Mouse (Mus musculus) B cell, adult (primary cell): ENCODE measurements around the gene L3mbtl1. TPM values are rescaled to one million over a fixed set of nuclear protein-coding genes. Genes with fewer than 3 reads are reported as not detected.

Experiments
- total RNA-seq: library from RNA; stranded (reverse); gene quantifications from 4 replicates; pipeline ENCODE4 v1.2.4, GENCODE M21; 2023; ENCODE audit not compliant: inconsistent age

The L3mbtl1 gene
- 1.6 to 3.7 TPM (median 2.2 TPM) in 3 of 4 replicates, not detected in the other for total RNA-seq

GRCm38 (mm10) chr2:162943148-162943846 is at the start of gene L3mbtl1:
TSS of gene L3mbtl1 (plus strand) at chr2:162943472.

GRCm38 (mm10) chr2:162931123-162931673 is 12.1 kb upstream of the L3mbtl1 start, which contains the start of gene Srsf6:
TSS of gene Srsf6 (plus strand) at chr2:162931528.

GRCm38 (mm10) chr2:162987218-162987617 is 43.9 kb downstream of the L3mbtl1 start, which contains the start of gene Sgk2:
TSS of gene Sgk2 (plus strand) at chr2:162987330.

GRCm38 (mm10) chr2:163016916-163017743 is 73.9 kb downstream of the L3mbtl1 start, which contains the start of gene Ift52:
TSS of gene Ift52 (plus strand) at chr2:163017354.

Other genes starting within 250 kb of the L3mbtl1 start
- gene Srsf6, start 11.9 kb upstream of the L3mbtl1 start, total RNA-seq: 396 to 416 TPM (median 404 TPM) in 4 replicates
- not detected in 4 replicates for gene Sgk2, start 43.9 kb downstream of the L3mbtl1 start, total RNA-seq
- 28.1 to 35.1 TPM (median 34.2 TPM) in 4 replicates for gene Ift52, start 73.9 kb downstream of the L3mbtl1 start, total RNA-seq
- 3.8 to 6.0 TPM (median 5.6 TPM) in 4 replicates for gene Mybl2, start 111.2 kb downstream of the L3mbtl1 start, total RNA-seq
- not detected in 4 replicates for gene Gtsf1l, start 144.4 kb downstream of the L3mbtl1 start, total RNA-seq